Mouse (Mus musculus): ENCODE results near the gene Limd1.

- no peak for TF ChIP-seq CTCF (IDR thresholded peaks at IDR 0.05; ENCODE audit: extremely low read depth, insufficient read depth, low read length)
- TF ChIP-seq POLR2A (IDR thresholded peaks at IDR 0.05; ENCODE audit: extremely low read depth, insufficient read depth, low read length): no peak
Observed at GRCm38 (mm10) chr9:123479196-123479669, 727 bp downstream of the Limd1 start.

Data from cortical plate, adult 2 months (tissue).